Mouse (Mus musculus): ENCODE data around the gene Nek3.

GRCm38 (mm10) chr8:22164431-22164830 is 1.8 kb downstream of the Nek3 start:
- TF ChIP-seq CTCF (IDR thresholded peaks at IDR 0.05; ENCODE audit: low read depth) (no peak), EP300 (optimal IDR thresholded peaks at IDR 0.05) (no peak)
